Mouse (Mus musculus) heart, adult 2 months (tissue): ENCODE results near the gene Tmem102. TPM values are rescaled to one million over a fixed set of nuclear protein-coding genes. Genes with fewer than 3 reads are reported as not detected.

Experiments
- DNase-seq, 2 experiments: peaks; one replicate each; pipeline ENCODE4 v3.0.0; 2021
- H3K27ac ChIP-seq: fragments of 200-600 bp; 2 replicates; pipeline ENCODE4 v1.8.1; 2022
- H3K27me3 ChIP-seq: fragments of 200-500 bp; 2 replicates; pipeline ENCODE4 v1.6.1; 2012; ENCODE audit warnings: mild to moderate bottlenecking, low read length, inconsistent platforms, mixed read lengths; ENCODE audit not compliant: control insufficient read depth, insufficient read depth
- H3K36me3 ChIP-seq: fragments of 200-500 bp; 2 replicates; pipeline ENCODE4 v1.6.1; 2012; ENCODE audit warnings: low read length, inconsistent platforms; ENCODE audit not compliant: control insufficient read depth, insufficient read depth
- H3K4me1 ChIP-seq: fragments of 200-500 bp; 2 replicates; pipeline ENCODE4 v1.6.1; 2011; ENCODE audit warnings: low read length; ENCODE audit not compliant: control insufficient read depth, insufficient read depth
- H3K4me3 ChIP-seq: fragments of 200-600 bp; 2 replicates; pipeline ENCODE4 v1.8.1; 2022
- H3K79me2 ChIP-seq: fragments of 200-500 bp; replicated peaks from 2 replicates; pipeline ENCODE4 v1.6.1; 2012; ENCODE audit warnings: mild to moderate bottlenecking, inconsistent platforms, low read length, moderate library complexity, mixed read lengths; ENCODE audit not compliant: control insufficient read depth, insufficient read depth
- H3K9ac ChIP-seq: fragments of 200-500 bp; 2 replicates; pipeline ENCODE4 v1.6.1; 2012; ENCODE audit warnings: low read depth, mild to moderate bottlenecking, control low read depth, inconsistent platforms, low read length, mixed read lengths
- CTCF ChIP-seq: fragments of 200-600 bp; IDR thresholded peaks from 2 replicates; pipeline ENCODE4 v1.8.1; 2022; ENCODE audit warnings: antibody characterized with exemption, mild to moderate bottlenecking, moderate library complexity
- EP300 ChIP-seq: fragments of 200-500 bp; IDR thresholded peaks from 2 replicates; pipeline ENCODE4 v1.6.1; 2011; ENCODE audit warnings: low read depth, low read length, control low read depth; ENCODE audit not compliant: insufficient read depth
- POLR2A ChIP-seq: fragments of 200-500 bp; IDR thresholded peaks from 2 replicates; pipeline ENCODE4 v1.6.1; 2011; ENCODE audit warnings: mild to moderate bottlenecking, low read depth, low read length, control low read depth; ENCODE audit not compliant: insufficient read depth
- WGBS: fragments of 180-500 bp; shearing (Covaris S2); methylation state at CpG from one replicate; pipeline ENCODE4 v1.1.7; 2018; 5-methylcytosine and 5-hydroxymethylcytosine counted together
- intact Hi-C: fragments of 180-260 bp; cut with DNase I; formaldehyde crosslinking; loops from one replicate; pipeline ENCODE4 v1.15.1; 2025
- polyA plus RNA-seq: library from polyadenylated mRNA; depleted of rRNA; stranded (reverse); fragments of >200 nt; gene quantifications from 2 replicates; pipeline ENCODE4 v1.2.3, GENCODE M21; 2012
- total RNA-seq, 2 experiments: library from RNA; stranded (reverse); gene quantifications; 2 replicates each; pipeline ENCODE4 v1.2.3; 2021

The Tmem102 gene
- total and polyA plus RNA-seq, 3 experiments: 0.25 to 0.47 (median 0.29) TPM

DNA sequence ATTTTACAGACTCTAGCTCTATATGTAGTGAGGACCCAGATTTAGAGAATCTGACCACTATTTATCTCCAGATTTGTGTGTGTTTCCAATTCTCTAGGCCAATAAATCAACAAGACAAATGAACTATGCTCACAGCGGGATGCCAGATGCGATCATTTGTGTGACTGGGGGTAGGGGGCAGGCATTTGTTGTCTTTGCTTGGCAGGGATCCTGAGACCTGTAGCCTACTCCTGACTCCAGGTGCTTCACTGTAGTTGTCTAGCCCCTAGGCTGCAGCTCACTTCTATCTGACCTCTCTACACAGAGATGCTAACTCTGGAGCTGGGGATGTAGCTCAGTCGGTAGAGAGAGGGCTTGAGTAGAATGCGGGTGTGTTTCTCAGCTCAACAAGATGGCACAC, 23.6 kb downstream of the Tmem102 start:
- H3K36me3 ChIP-seq: no peaks in the 10 kb centered on the region
- WGBS: 54% methylated on average over 4 of the region's 4 CpGs
- DNase-seq: no peak
- H3K4me1 ChIP-seq: peaks cover 1% of the 10 kb centered on the region; the same call in 1 of the 2 replicates
- H3K9ac ChIP-seq: no peak overlapping the region
- H3K27ac ChIP-seq: no peak overlapping the region
- intact Hi-C loops: no loop called here
- no peaks in the 10 kb centered on the region for H3K79me2 ChIP-seq
- no peak for TF ChIP-seq CTCF
- TF ChIP-seq EP300: no peak
- TF ChIP-seq POLR2A: no peak
- no peak overlapping the region for H3K4me3 ChIP-seq
- no peaks in the 10 kb centered on the region for H3K27me3 ChIP-seq

DNA sequence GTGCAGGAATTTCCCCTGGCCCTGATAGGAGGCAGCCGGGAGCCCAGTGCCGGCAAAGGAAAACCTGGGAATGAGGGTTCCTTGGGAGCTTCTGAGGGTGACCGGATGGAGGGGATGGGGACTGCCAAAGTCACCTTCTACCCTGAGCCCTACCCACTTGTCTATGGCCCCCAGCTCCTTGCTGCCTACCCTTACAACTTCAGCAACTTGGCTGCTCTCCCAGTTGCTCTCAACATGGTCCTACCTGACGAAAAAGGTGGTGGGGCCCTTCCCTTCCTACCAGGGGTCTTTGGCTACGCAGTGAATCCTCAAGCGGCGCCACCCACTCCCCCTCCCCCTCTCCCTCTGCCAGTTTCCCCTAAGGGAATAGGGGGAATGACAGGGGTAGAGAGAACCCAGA, 26.4 kb downstream of the Tmem102 start:
- Histone ChIP-seq H3K9ac (no peak overlapping the region), H3K36me3 (no peaks in the 10 kb centered on the region), H3K4me1 (no peaks in the 10 kb centered on the region), H3K27me3 (no peaks in the 10 kb centered on the region), H3K27ac (no peak overlapping the region), H3K79me2 (no peaks in the 10 kb centered on the region), H3K4me3 (no peak overlapping the region)
- intact Hi-C loops: no loop called here
- 67% methylated on average over 7 of the region's 7 CpGs for WGBS
- DNase-seq: no peak
- no peak for TF ChIP-seq CTCF
- TF ChIP-seq POLR2A: no peak
- TF ChIP-seq EP300: no peak

DNA sequence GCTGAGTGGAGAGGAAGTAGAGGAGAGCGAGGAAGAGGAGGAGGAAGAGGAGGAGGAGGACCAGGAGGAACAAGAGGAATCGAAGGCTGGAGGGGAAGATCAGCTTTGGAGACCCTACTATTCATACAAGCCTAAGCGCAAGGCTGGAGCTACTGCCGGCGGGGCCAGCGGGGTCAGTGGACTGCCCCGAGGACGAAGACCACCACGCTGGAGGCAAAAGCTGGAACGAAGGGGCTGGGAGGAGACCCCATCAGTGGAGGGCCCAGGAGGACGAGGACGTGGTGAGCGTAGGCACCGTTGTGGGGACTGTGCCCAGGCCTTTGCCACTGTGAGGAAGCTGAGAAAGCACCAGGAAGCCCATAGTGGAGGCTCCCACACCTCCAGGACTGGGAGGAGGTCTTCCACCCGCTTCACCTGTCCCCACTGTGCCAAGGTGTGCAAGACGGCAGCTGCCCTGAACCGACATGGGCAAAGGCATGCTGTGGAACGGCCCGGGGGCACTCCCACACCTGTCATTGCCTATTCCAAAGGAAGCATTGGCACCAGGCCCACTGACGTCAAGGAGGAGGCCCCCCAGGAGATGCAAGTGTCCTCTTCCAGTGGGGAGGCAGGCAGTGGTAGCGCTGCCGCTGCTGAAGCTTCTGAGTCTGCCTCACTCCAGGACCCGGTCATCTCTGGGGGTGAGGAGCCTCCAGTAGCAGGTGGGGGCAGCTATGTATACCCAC, 27.0 kb downstream of the Tmem102 start:
- Histone ChIP-seq H3K9ac (no peak overlapping the region), H3K4me3 (no peak overlapping the region), H3K4me1 (no peaks in the 10 kb centered on the region), H3K27me3 (no peaks in the 10 kb centered on the region), H3K79me2 (peaks cover under 1% of the 10 kb centered on the region; the same call in 1 of the 2 replicates), H3K36me3 (no peaks in the 10 kb centered on the region), H3K27ac (no peak overlapping the region)
- intact Hi-C loops: no loop called here
- WGBS: 65% methylated on average over 23 of the region's 23 CpGs
- no peak for TF ChIP-seq EP300
- TF ChIP-seq POLR2A: no peak
- no peak for TF ChIP-seq CTCF
- DNase-seq: no peak

DNA sequence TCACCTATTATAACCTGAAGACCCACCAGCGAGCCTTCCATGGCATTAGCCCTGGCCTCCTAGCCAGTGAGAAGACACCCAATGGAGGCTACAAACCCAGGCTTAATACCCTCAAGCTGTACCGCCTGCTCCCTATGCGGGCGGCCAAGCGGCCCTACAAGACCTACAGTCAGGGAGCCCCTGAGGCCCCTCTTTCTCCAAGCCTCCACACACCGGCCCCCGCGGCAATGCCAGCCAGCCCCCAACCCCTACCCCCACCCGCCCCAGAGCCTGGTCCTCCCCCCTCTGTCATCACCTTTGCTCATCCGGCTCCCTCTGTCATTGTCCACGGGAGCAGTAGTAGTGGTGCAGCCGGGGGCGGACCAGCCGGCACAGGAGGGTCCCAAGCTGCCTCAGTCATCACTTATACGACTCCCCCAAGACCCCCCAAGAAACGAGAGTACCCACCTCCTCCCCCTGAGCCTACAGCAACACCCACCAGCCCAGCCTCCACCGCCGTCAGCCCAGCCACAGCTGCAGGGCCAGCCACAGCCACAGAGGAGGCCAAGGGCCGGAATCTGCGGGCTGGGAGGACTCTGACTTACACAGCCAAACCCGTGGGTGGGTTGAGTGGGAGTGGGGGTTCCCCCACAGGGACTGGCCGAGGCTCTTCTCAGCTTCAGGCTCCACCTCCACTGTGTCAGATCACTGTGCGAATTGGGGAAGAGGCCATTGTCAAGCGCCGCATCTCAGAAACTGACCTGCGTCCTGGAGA, 27.7 kb downstream of the Tmem102 start:
- H3K9ac ChIP-seq: no peak overlapping the region
- no peaks in the 10 kb centered on the region for H3K36me3 ChIP-seq
- 74% methylated on average over 26 of the region's 26 CpGs for WGBS
- DNase-seq: no peak
- H3K4me3 ChIP-seq: no peak overlapping the region
- H3K27ac ChIP-seq: no peak overlapping the region
- peaks cover 5% of the 10 kb centered on the region; the same call in 1 of the 2 replicates for H3K79me2 ChIP-seq
- intact Hi-C loops: no loop called here
- TF ChIP-seq POLR2A (no peak), EP300 (no peak), CTCF (no peak)
- H3K4me1 ChIP-seq: no peaks in the 10 kb centered on the region
- no peaks in the 10 kb centered on the region for H3K27me3 ChIP-seq

DNA sequence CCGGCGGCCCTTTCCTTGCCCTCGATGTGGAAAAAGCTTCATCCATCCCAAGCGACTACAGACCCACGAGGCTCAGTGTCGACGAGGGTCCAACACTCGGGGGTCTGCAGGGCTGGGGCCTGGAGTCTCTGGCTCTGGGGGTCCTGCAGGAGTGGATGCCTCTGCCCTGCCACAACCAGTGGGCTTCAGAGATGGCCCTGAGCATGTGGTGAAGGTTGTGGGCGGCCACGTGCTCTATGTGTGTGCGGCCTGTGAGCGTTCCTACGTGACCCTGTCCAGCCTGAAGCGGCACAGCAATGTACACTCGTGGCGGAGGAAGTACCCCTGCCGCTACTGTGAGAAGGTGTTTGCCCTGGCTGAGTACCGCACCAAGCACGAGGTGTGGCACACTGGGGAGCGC, 28.9 kb downstream of the Tmem102 start:
- no peaks in the 10 kb centered on the region for H3K27me3 ChIP-seq
- no peak overlapping the region for H3K27ac ChIP-seq
- H3K79me2 ChIP-seq: peaks cover 5% of the 10 kb centered on the region; the same call in 1 of the 2 replicates
- H3K4me1 ChIP-seq: no peaks in the 10 kb centered on the region
- intact Hi-C loops: no loop called here
- no peak overlapping the region for H3K4me3 ChIP-seq
- TF ChIP-seq EP300: no peak
- no peak for TF ChIP-seq POLR2A
- no peak for TF ChIP-seq CTCF
- no peak overlapping the region for H3K9ac ChIP-seq
- H3K36me3 ChIP-seq: no peaks in the 10 kb centered on the region
- WGBS: 89% methylated on average over 20 of the region's 20 CpGs
- no peak for DNase-seq

DNA sequence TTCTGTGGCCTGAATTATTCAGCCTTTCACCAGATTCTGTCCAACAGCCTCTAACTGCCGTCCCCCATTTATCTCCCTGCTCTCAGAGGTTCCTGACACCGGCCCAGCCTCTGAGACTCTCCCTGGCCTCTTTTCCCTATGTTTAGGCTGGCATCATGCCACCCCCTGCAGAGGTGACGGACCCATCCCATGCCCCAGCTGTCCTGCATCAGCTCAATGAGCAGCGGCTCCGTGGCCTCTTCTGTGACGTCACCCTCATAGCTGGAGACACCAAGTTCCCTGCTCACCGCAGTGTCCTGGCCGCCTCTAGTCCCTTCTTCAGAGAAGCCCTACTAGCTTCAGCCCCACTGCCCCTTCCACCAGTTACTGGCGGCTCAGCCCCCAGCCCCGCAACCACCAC, 29.7 kb downstream of the Tmem102 start:
- Histone ChIP-seq H3K27ac (no peak overlapping the region), H3K79me2 (peaks cover 5% of the 10 kb centered on the region; the same call in 1 of the 2 replicates), H3K9ac (no peak overlapping the region), H3K4me3 (no peak overlapping the region), H3K27me3 (no peaks in the 10 kb centered on the region), H3K36me3 (no peaks in the 10 kb centered on the region), H3K4me1 (no peaks in the 10 kb centered on the region)
- no peak for DNase-seq
- WGBS: 68% methylated on average over 10 of the region's 10 CpGs
- TF ChIP-seq EP300 (no peak), POLR2A (no peak), CTCF (no peak)
- intact Hi-C loops: no loop called here
